Mouse (Mus musculus): ENCODE measurements around the gene Pnpla2.
"Not testable (repeated sequence)": the region's sequence is repeated elsewhere in the genome, so short reads cannot be mapped to it uniquely, and the experiment has no call there.

The Pnpla2 gene

DNA sequence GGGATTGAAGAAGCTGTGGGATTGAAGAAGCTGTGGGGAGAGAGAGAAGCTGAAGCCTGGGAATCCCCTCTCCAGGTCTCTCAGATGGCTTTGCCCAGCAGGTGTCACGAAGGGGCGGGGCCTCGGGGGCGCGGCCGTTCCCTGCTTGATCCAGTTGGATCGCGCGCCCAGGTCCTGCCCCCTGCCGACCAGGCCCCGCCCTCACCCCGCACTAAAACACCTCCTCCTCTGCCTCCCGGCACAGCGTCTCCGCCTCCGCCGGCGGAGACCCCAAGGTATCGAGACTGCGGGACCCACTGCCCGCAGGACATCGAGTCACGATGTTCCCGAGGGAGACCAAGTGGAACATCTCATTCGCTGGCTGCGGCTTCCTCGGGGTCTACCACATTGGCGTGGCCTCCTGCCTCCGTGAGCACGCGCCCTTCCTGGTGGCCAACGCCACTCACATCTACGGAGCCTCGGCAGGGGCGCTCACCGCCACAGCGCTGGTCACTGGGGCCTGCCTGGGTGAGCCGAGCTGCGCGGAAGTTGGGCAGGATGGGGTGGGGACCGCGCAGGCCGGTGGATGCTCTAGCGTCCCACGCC, at the start of gene Pnpla2:
Gene Pnpla2, plus strand, starts transcription at position 232 of the 585 bp plus-strand sequence.
- peak; percentile 90 for DNase-seq (ENCODE audit: low spot score)

DNA sequence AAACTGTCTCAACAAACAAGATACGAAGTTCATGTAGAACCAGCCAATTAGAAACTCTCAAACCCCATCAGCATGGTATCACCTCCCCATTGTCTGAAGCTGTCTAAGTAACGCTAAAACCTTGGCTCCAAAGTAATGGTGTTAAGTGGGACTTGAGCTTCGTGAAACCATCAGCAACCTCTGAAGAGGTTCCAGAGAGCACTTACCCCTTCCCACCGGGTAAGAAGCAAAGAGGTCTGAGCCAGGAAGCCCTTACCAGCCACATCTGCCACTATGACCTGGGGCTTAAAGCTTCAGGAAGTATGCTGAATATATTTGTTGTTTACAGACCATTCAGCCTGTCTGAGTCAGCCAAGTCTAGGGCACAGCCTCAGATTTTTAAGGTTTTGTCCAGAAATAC, 49.5 kb upstream of the Pnpla2 start:
- no peak for DNase-seq (ENCODE audit: low spot score)

DNA sequence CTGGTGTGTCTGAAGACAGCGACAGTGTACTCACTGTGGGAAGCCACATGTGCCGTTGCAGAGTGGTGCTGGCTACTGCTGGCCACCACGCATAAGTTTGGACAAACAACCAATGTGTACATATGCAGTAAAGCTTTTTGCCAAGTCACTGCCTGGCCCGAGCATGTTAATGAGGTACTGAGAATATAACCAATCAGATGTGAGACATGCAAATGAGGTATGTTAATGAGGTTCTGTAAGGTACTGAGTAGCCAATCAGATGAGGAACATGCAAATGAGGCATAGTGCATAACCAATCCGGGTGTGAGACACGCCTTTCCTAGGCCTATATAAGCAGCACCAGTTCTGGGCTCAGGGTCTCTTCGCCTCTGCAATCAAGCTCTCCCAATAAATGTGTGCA, 47.3 kb upstream of the Pnpla2 start:
- DNase-seq (ENCODE audit: low spot score): not testable (repeated sequence)

DNA sequence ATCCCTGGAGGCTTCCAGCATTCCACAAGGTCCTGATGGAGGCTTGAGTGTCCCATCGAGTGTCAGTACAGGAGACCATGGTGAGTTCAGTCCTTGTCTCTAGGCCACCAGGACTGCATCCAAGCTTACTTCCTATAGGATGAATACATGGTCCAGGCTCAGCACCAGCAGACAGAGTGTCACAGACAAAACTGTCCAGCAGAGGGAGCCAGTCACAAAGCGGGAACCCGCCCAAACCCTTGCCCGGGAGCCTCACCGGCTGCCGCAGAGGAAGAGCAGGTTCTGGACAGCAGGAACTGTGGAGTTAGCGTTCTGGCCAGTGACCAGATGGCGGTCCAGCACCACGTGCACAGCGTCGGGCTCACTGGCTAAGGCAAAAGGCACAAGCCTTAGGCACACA, 46.2 kb upstream of the Pnpla2 start:
- DNase-seq (ENCODE audit: low spot score): peak; percentile 76

DNA sequence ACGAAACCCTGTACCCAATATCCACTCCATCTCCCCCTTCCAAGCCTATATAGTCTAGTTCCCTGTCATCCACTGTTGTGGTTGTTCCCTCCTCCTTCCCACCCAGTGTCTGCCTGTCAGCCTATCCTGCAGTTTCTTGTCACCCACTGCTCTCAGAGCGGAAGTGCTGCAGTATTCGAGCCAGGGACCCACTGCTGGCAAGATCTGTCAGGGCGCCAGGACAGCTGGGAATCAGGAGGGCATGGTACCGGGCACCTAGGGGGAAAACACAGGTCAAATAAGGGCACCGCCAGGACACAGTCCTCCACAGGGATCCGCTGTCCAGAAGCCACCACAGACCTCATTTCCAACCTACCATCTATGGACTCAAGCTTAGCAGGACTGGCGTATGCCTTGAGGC, 44.4 kb upstream of the Pnpla2 start:
- no peak for DNase-seq (ENCODE audit: low spot score)

DNA sequence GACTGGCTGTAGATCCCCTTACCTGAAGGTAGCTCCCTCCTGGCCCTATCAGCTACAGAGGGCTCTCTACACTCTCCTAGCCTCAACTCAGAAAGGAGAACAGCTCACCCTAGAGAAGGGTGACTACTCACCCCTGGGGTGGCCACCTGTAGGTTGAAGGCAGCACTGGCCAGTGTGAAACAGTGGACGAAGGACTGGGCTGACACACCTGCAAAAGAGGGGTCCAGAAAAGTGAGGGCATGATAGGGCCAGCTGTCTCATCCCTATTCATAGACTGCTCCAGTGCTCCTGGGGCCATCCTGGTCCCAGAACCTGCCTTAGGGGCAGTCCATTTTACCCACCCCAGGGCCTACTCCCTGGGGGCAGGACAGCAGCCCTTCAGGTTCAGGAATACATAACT, 43.3 kb upstream of the Pnpla2 start:
- DNase-seq (ENCODE audit: low spot score): no peak

DNA sequence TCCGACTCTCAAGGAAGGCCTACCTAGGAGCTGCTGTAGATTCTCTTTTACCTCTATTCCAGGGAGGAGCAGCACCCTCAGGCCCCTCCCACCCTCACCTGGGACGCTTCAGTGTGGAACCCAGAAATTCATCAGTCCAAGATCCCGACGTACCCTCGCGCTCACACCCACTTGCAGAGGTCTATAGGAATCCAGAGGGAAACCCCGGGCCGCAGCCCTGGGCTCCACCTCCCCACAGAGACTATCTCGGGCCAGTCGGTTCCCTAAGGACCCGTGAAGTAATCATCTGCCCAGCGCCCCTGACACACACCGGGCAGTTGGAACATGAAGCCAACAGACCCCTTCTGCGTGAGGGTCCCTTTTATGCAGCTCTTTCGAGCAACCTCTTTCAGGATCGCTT, 41.7 kb upstream of the Pnpla2 start:
- no peak for DNase-seq (ENCODE audit: low spot score)

DNA sequence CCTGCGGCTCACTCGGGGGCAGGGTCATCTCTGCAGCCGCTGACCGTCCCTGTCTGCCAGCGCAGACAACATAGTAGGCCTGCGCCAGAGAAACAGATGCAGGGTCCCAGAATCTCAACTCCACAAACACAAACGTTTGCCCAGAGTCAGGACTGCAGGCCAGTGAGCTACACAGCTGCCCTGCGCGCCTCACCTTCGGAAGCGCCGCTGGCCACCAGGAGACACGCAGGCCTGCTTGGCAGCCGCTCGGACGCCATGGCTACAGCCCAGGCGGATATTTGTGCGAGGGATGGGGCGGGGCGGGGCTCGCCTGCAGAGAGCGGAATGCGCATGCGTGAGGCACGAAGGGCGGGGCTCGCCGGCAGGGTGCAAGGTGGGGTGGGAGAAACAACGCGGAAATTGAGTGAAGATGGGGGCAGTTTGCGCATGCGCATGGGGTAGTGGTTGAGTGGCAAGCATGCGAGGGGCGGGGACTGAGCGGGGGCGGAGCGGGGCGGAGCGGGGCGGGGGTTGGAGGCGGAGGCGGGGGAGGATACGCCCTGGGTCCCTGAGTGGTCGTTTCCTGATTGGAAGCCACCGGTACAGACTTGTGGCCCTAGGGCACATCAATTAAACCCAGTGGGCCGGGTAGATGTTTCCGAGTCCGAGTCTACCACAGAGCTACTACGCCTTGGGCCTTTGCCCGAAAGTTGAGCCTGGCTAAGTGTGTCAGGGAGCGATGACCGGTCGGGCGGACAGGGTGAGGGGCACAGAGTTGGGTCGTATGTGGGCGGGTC, 41.0 kb upstream of the Pnpla2 start, which contains the start of gene Gatd1:
Gene Gatd1, minus strand, starts transcription at position 328 of the 776 bp plus-strand sequence.
- DNase-seq (ENCODE audit: low spot score): peak; percentile 100

DNA sequence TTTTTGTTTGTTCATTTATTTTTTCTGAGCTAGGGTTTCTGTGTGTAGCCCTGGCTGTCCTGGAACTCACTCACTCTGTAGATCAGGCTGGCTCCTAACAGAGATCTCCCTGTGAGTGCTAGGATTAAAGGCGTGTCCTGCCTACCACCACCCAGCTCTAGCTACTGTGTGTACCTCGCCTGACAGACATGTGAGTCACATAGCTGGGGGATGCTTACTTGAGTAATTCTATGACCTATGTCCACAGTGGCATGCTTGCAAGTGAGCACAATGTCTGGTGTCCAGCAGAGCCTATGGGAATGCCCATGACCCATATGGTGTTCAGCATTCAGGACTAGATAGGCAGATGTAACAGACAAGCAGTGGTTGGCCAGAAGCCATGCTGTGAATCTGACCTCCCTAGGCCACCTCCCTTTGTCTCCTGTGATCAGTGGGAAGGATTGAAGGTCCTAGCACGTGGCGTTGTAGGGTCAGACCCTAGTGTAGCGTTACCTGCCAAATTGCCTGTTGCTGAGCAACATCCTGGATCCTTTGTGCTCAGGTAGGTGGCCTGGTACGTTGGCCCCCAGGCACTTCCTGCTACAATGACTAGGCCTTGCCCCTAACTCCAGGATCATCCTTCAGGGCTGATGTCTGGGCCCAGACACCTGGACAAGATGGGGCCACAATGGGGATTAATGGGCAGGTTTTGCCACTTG, 38.7 kb upstream of the Pnpla2 start:
- no peak for DNase-seq (ENCODE audit: low spot score)

DNA sequence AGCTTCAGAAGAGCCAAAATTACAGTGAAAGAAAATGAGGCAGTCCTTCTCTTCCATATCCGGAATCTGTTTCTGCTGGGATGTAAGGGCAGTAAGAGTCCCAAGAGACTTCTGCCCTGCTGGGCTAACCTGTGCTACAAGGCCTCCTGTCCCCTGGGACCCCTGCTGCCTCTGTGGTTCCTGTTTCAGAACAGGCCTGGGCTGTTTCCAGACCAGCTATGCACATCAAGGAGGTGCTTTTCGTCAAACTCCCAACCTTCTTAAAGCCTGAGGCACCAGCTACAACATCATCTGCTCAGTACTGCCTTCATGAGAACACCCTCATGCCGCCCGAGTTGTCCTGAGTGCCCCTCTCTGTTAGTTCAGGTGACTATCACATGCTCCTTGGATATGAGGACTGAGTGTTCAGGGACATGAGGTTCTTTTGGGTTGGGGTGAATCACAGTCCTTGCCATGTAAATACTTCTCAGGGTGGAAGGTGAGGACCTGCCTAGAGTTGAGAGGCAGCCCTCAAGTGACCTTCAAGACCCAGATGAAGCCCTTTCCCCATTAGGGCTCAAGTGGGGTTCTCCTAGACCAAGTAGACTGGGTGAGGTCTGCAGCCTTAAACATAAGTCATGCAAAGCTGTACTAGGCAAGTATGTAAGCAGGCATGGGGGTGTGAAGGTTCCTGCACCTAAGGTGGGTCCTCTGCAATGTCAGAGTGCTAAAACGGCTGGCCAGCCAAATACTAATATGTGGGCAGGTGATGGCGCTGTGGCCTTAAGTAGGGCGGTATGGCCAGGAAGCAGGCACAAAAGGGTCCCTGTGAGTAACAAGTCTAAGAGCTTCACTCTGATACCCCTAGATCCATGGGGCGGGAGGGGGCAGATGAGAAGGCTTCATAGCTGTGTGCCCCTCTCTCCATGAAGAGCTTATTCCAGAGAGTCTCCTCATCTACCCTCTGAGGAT, 37.0 kb upstream of the Pnpla2 start:
- no peak for DNase-seq (ENCODE audit: low spot score)

DNA sequence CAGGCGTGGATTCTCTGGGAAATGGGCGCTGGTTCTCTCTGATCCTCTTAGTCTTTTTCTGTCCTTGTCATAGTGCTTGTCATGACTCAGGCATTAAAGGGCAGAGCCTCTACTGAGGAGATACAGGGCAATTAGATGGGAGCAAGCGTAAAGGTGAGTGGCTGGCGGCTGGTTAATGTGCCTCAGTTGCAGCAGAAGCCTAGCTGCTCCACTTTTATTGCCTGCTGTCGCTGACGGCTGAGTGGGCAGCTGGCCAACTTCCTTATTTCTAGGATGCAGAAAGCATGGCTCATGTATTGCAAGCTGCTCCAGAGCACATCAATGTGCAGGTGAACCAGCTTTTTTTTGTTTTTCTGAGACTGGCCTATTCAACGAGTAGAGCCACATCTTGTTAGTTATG, 36.0 kb upstream of the Pnpla2 start:
- no peak for DNase-seq (ENCODE audit: low spot score)

DNA sequence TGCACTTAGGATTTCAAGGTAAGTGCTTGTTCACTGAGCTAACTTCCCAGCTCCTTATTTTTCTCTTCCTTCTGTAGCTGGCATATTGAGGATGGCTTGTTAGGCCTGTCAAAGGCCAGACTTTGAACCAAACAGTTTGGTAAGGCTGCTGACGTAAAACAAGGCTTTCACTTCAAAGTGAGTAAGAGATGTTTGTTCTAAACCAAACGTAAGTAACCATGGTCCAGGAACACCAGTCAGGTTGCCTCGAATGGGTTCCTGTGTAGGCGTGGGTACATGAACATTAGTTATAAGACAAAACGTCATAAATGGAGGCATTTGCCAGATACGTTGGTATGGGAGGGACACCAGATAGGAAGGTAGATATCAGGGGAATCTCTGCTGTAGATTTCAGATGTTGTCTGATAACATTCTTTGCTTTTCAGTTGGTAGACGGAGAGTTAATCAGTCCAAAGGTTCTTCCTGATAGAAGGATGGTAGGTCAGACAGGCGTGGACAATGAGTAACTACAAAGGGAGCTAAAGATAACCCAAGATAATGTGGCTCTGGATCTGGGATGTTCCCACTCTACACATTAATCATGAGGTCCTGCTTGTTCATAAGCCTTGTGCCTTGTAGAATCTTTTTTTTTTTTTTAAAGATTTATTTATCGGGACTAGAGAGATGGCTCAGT, 34.8 kb upstream of the Pnpla2 start:
- DNase-seq (ENCODE audit: low spot score): no peak

DNA sequence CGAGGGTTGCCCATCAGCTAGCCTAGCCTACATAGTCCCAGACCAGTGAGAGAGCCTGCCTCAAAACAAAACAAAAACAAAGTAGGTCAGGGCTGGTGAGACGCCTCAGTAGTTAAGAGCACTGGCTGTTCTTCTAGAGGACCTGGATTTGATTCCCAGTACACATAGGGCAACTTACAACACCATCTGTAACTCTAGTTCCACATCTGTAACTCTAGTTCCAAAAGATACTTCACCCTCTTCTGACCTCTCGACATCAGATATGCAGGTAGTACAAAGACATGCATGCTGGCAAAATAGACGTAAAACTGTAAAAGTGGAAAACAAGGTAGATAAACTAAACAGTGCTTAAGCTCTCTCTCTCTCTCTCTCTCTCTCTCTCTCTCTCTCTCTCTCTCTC, 31.2 kb upstream of the Pnpla2 start:
- no peak for DNase-seq (ENCODE audit: low spot score)

DNA sequence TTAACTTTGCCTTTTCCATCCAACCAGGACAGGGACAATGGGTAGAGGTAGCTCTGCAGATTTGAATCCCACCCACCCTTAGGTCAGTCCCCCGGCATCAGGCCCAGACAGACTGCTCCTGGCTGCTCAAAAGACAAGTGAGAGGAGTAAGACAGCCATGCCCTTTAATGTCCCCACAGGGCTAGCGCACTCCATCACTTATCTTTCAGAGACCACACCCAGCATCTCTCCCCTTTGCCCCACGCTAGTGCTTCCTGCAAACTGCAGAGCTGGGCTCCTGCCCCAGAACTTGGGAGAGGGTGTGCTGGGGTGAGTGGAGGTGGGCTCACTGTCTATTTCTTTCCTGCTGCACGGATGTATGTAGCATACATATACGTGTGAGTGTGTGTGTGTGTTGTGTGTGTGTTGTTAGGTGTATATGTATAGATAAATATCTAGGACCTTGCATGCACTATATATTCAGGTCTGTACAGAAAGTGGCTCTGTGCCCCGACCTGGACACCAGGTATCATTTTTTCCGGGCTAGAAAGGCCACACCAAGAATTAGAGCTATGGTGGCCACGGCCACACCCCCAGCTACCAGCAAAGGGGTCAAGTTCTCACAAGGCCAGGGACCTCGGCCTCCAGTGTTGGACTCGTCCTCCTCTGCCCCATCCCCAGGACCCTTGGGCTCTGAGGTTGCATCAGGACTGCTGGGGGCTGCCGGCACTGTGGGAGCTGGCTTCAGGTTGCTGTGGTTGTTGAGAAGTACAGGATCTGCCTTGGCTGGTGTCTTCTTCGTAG, 27.9 kb upstream of the Pnpla2 start:
- DNase-seq (ENCODE audit: low spot score): no peak

DNA sequence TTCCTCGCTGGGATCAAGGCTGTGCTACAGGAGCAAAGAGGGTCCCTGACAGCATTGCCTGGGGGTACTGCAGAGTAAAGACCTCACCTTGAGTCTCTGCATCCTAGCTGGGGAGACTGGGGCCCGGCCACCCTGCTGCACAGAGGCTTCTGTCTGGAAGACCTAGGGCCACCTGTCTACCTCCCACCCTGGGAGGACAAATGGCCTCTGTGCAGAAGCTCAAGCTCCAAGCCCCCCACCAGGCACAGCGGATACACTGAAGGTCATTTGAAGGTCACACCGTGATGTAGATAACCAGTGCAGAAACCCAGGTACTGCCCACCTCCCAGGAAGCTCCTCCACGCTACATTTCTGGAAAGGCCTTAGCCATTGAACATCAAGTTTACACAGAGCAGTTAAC, 26.3 kb upstream of the Pnpla2 start:
- no peak for DNase-seq (ENCODE audit: low spot score)

DNA sequence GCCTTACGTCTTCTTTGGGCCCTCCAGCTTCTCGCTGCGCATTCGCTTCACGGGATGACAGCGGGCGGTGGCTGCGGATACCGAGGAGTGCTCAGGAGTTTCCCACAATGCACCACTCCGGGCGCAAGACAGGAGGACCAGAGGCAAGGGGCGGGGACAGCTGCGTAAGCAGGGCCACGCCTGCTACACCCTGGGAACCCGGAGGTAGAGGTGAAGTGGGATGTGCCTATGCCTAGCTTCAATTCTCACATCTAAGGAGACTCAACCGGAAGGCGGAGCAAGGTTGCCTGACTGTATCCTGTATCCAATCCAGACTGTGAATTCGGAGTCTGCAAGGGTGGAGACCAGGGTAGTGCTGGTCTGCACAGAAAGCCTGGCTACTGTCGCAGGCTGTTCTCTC, 25.7 kb upstream of the Pnpla2 start, which contains the start of gene Cend1:
Gene Cend1, minus strand, starts transcription at position 182 of the 400 bp plus-strand sequence.
- no peak for DNase-seq (ENCODE audit: low spot score)

DNA sequence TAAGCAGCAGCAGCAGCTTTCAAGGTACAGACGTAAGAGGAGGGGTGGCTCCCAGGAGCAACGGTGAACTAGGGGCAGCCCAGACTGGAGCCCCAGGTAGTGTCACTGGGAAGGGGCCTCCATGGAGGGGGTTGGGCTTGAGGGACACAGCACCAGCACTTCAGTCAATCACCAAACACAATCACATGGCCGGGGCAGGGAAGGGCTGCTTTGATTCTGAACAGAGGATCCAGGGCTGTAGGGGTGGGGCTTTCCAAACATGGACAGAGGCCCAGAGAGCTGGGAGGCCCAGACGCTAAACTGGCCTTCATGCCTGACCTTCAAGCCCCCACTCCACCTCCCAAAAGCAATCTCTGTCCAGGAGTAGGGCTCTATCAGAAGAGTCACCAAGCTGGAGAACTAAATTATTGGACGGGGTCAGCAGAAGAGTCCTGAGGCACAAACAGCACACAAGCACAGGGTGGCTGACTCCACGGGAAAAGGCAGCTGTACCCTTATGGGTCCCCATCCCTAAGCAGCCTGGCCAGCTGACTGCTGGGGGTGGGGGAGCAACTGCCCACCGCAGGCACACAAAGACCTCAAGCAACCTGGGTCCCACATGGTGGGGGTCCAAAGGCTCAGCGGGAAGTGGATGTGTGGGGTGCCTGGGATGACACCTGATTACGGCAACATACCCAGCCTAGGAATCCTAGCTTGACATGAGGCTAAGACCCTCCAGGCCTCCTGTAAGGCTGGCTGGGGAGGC, 25.0 kb upstream of the Pnpla2 start:
- no peak for DNase-seq (ENCODE audit: low spot score)

DNA sequence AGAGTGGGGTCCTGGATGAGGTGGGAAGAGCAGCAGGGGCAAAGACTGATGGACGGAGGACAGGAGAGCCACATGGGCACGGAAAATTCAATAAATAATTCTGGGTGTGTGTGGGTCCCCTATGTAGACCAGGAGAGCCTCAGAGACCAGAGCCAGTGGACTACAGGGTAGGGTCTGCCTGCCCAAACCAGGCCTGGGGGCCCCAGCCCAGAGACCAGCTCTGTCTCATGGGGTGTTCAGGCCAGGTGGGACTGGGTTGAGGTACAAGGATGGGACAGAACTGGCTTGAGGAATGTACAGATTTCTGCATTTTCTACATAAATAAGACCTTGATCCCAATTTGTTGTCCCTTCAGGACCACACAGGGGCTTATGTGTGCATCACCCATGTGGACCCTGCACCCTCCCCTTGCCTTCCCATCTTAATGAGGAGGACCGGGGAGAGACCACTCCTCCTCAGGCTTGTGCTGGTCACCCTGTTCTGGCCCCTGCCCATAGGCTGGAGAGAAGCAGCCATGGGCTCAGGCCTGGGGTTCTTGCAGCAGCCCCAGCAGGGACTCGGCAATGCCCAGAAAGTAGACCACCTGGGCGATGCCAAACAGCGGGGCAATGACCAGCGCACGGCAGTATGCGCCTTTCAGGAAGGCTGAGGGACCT, 24.3 kb upstream of the Pnpla2 start:
- no peak for DNase-seq (ENCODE audit: low spot score)

DNA sequence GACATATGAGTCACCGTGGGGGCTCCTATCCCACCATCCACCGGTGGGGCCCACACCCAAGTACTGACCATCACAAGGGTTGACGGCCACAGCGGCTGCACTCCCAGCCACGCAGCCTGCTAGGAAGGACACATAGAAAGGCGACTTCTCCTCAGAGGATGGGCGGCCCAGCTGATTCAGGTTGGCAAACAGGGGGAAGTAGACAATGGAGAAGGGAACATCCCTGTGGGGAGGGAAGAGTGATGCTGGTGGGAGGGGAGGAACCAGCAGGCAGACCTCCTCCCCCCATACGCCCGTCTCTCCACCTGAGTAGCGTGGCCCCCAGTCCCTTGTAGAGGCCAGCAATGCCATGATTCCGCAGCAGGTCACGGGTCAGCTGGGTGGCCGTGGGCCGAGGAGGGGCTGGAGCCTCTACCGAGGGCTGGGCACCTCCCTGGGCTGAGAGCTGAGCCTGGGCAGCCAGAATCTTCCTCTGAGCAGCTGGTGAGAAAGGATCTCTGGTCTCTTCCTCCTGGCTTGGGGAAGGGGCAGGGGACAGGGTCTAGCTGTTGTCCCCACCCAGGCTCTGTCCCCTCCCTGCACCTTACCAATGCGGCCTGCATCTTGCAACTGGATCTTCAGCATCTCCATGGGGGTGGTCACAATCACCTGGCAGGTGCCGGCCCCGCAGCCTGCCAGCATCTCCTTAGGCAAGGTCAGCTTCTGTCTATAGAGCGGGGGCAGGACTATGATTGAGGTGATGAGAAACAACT, 23.4 kb upstream of the Pnpla2 start:
- no peak for DNase-seq (ENCODE audit: low spot score)

Data from c-Kit-positive CD71-positive TER-119-positive erythroid progenitor cells, embryonic 14.5 days (primary cell).